Mouse (Mus musculus) thymus, adult 2 months (tissue): ENCODE data around the gene Sdcbp2.

Source experiments
- CTCF ChIP-seq: fragments of 200-500 bp; IDR thresholded peaks from 2 replicates; pipeline ENCODE4 v1.5.1; 2012; ENCODE audit warnings: mild to moderate bottlenecking, control low read depth, low read length, moderate library complexity, borderline replicate concordance; ENCODE audit not compliant: control insufficient read depth, poor library complexity, insufficient read depth; ENCODE audit errors: extremely low read depth
- POLR2A ChIP-seq: fragments of 200-500 bp; IDR thresholded peaks from 2 replicates; pipeline ENCODE4 v1.6.1; 2012; ENCODE audit warnings: mild to moderate bottlenecking, low read length, control low read depth, moderate library complexity; ENCODE audit not compliant: control insufficient read depth, poor library complexity, insufficient read depth; ENCODE audit errors: extremely low read depth

GRCm38 (mm10) chr2:151580945-151581344 is 8.5 kb downstream of the Sdcbp2 start:
- no peak for TF ChIP-seq POLR2A
- no peak for TF ChIP-seq CTCF
